Mouse (Mus musculus): ENCODE results near the gene Ifnab.

GRCm38 (mm10) chr4:88727324-88727723, 36.2 kb upstream of the Ifnab start:
- TF ChIP-seq ZNF384 (IDR thresholded peaks at IDR 0.05; ENCODE audit: low read depth, low read length) (no peak), ZC3H11A (IDR thresholded peaks at IDR 0.05; ENCODE audit: borderline replicate concordance, low read depth, low read length) (no peak), CHD2 (IDR thresholded peaks at IDR 0.05; ENCODE audit: low read depth, low read length) (no peak)
